Mouse (Mus musculus): ENCODE results near the gene Olfr599. TPM values are rescaled to one million over a fixed set of nuclear protein-coding genes. Genes with fewer than 3 reads are reported as not detected.

Gene Olfr599
- polyA plus RNA-seq, 1 experiment: not detected

GRCm38 (mm10) chr7:103386077-103386476 lies 50.4 kb downstream of the Olfr599 start, which contains the start of gene Olfr603:
Gene Olfr603, minus strand, starts transcription at chr7:103386177.
- H3ac ChIP-seq (ENCODE audit: control insufficient read depth, insufficient read length): no peak within 1 kb of the TSS
- H3K79me2 ChIP-seq (ENCODE audit: control insufficient read depth, insufficient read depth): no peaks in the 10 kb centered on the region
- no peak within 1 kb of the TSS for H3K4me3 ChIP-seq
- TF ChIP-seq SRF (IDR thresholded peaks at IDR 0.05; ENCODE audit: control insufficient read depth, insufficient read length, low read depth) (no peak), USF1 (IDR thresholded peaks at IDR 0.05; ENCODE audit: low read depth) (no peak), REST (IDR thresholded peaks at IDR 0.05; ENCODE audit: insufficient read depth, insufficient read length) (no peak), MYOG (IDR thresholded peaks at IDR 0.05; ENCODE audit: control insufficient read depth in 1 of 3, insufficient read depth in 1 of 3, insufficient read length in 2 of 3, low read depth in 2 of 3) (no peak), TCF3 (IDR thresholded peaks at IDR 0.05; ENCODE audit: insufficient read length, low read depth) (no peak), MYOD1 (IDR thresholded peaks at IDR 0.05; ENCODE audit: control insufficient read depth in 1 of 3, insufficient read length in 2 of 3, low read depth in 2 of 3) (no peak), POLR2A (IDR thresholded peaks at IDR 0.05; ENCODE audit: insufficient read length, low read depth) (no peak)
- no peaks in the 10 kb centered on the region for H3K36me3 ChIP-seq (ENCODE audit: control insufficient read depth, insufficient read depth)
- no peak within 1 kb of the TSS for H3K4me2 ChIP-seq (ENCODE audit: low read depth)
- H3K27me3 ChIP-seq (ENCODE audit: control insufficient read depth, insufficient read depth, insufficient read length): no peaks in the 10 kb centered on the region

Other genes starting within 250 kb of the Olfr599 start
- gene Olfr585, start 238.2 kb upstream of the Olfr599 start, polyA plus RNA-seq (2012; fragmentation: generic; extraction: Trizol): not detected
- gene Olfr586, start 210.3 kb upstream of the Olfr599 start, polyA plus RNA-seq (2012; fragmentation: generic; extraction: Trizol): not detected
- not detected for gene Olfr588-ps1, start 195.0 kb upstream of the Olfr599 start, polyA plus RNA-seq (2012; fragmentation: generic; extraction: Trizol)
- gene Olfr589, start 179.6 kb upstream of the Olfr599 start, polyA plus RNA-seq (2012; fragmentation: generic; extraction: Trizol): not detected
- not detected for gene Olfr591, start 157.6 kb upstream of the Olfr599 start, polyA plus RNA-seq (2012; fragmentation: generic; extraction: Trizol)
- not detected for gene Olfr592, start 151.1 kb upstream of the Olfr599 start, polyA plus RNA-seq (2012; fragmentation: generic; extraction: Trizol)
- not detected for gene Olfr593, start 124.1 kb upstream of the Olfr599 start, polyA plus RNA-seq (2012; fragmentation: generic; extraction: Trizol)
- not detected for gene Olfr594, start 118.9 kb upstream of the Olfr599 start, polyA plus RNA-seq (2012; fragmentation: generic; extraction: Trizol)
- 0.05 TPM for gene Usp17ld, start 83.4 kb upstream of the Olfr599 start, polyA plus RNA-seq (2012; fragmentation: generic; extraction: Trizol)
- not detected for gene Olfr596, start 30.3 kb upstream of the Olfr599 start, polyA plus RNA-seq (2012; fragmentation: generic; extraction: Trizol)
- gene Olfr597, start 19.6 kb upstream of the Olfr599 start, polyA plus RNA-seq (2012; fragmentation: generic; extraction: Trizol): not detected
- gene Olfr598, start 12.3 kb upstream of the Olfr599 start, polyA plus RNA-seq (2012; fragmentation: generic; extraction: Trizol): not detected
- not detected for gene Olfr600, start 13.8 kb downstream of the Olfr599 start, polyA plus RNA-seq (2012; fragmentation: generic; extraction: Trizol)
- not detected for gene Olfr601, start 26.7 kb downstream of the Olfr599 start, polyA plus RNA-seq (2012; fragmentation: generic; extraction: Trizol)
- not detected for gene Olfr603, start 50.3 kb downstream of the Olfr599 start, polyA plus RNA-seq (2012; fragmentation: generic; extraction: Trizol)
- gene Usp17lc, start 79.2 kb downstream of the Olfr599 start, polyA plus RNA-seq (2012; fragmentation: generic; extraction: Trizol): not detected
- not detected for gene Olfr605, start 109.5 kb downstream of the Olfr599 start, polyA plus RNA-seq (2012; fragmentation: generic; extraction: Trizol)
- gene Olfr606, start 113.1 kb downstream of the Olfr599 start, polyA plus RNA-seq (2012; fragmentation: generic; extraction: Trizol): not detected
- gene Olfr607, start 128.2 kb downstream of the Olfr599 start, polyA plus RNA-seq (2012; fragmentation: generic; extraction: Trizol): not detected
- gene Olfr608, start 134.0 kb downstream of the Olfr599 start, polyA plus RNA-seq (2012; fragmentation: generic; extraction: Trizol): not detected
- gene Olfr609, start 162.1 kb downstream of the Olfr599 start, polyA plus RNA-seq (2012; fragmentation: generic; extraction: Trizol): not detected
- gene Olfr610, start 176.2 kb downstream of the Olfr599 start, polyA plus RNA-seq (2012; fragmentation: generic; extraction: Trizol): not detected
- gene Olfr611, start 184.9 kb downstream of the Olfr599 start, polyA plus RNA-seq (2012; fragmentation: generic; extraction: Trizol): not detected
- not detected for gene Olfr612, start 206.8 kb downstream of the Olfr599 start, polyA plus RNA-seq (2012; fragmentation: generic; extraction: Trizol)
- not detected for gene Olfr613, start 212.2 kb downstream of the Olfr599 start, polyA plus RNA-seq (2012; fragmentation: generic; extraction: Trizol)
- gene Olfr615, start 220.2 kb downstream of the Olfr599 start, polyA plus RNA-seq (2012; fragmentation: generic; extraction: Trizol): not detected
- gene Olfr616, start 233.2 kb downstream of the Olfr599 start, polyA plus RNA-seq (2012; fragmentation: generic; extraction: Trizol): not detected
- gene Olfr617, start 237.1 kb downstream of the Olfr599 start, polyA plus RNA-seq (2012; fragmentation: generic; extraction: Trizol): not detected